Mouse (Mus musculus): Measurements from ENCODE around the gene Mrpl52. TPM values are rescaled to one million over a fixed set of nuclear protein-coding genes. Genes with fewer than 3 reads are reported as not detected.
A peak's percentile ranks its signal among the peaks of the same experiment; 100 is the strongest.

Gene Mrpl52
- polyA plus RNA-seq, 1 experiment from 2014 or later, result 324 TPM

- 18% methylated on average over 3 of the region's 3 CpGs for WGBS
- Histone ChIP-seq H3K4me2 (ENCODE audit: low read length) (no peak overlapping the region), H3K4me1 (replicated peaks; ENCODE audit: control insufficient read depth, insufficient read depth, low read length) (peaks cover 5% of the 10 kb centered on the region; the same call in 1 of the 2 replicates), H3K36me3 (ENCODE audit: control insufficient read depth, insufficient read depth, low read length) (no peaks in the 10 kb centered on the region), H3K27ac (ENCODE audit: low read depth) (peak overlapping the region; percentile 59; the same call in 1 of the 2 replicates), H3K9ac (ENCODE audit: low read length) (no peak overlapping the region), H3K9me3 (ENCODE audit: control insufficient read depth, low read length) (no peaks in the 10 kb centered on the region), H3K27me3 (replicated peaks; ENCODE audit: control insufficient read depth, insufficient read depth, low read length) (no peaks in the 10 kb centered on the region), H3K4me3 (ENCODE audit: low read depth, low read length) (no peak overlapping the region)
- DNase-seq (ENCODE audit: low spot score) (no peak), ATAC-seq (replicated peaks; ENCODE audit: low FRiP score, low TSS enrichment, low read depth) (no peak; the same call in 1 of the 2 replicates)
These were observed 25.0 kb upstream of the Mrpl52 start for GRCm38 (mm10) chr14:54401723-54402122.

- DNase-seq (ENCODE audit: low spot score), result no peak
- ATAC-seq (replicated peaks; ENCODE audit: low FRiP score, low TSS enrichment, low read depth), result no peak
- Histone ChIP-seq H3K27ac (ENCODE audit: low read depth) (no peak overlapping the region), H3K4me3 (ENCODE audit: low read depth, low read length) (peak overlapping the region; percentile 10; the same call in 1 of the 2 replicates), H3K9ac (ENCODE audit: low read length) (no peak overlapping the region), H3K36me3 (ENCODE audit: control insufficient read depth, insufficient read depth, low read length) (no peaks in the 10 kb centered on the region), H3K9me3 (ENCODE audit: control insufficient read depth, low read length) (no peaks in the 10 kb centered on the region), H3K4me2 (ENCODE audit: low read length) (peak overlapping the region; percentile 40), H3K27me3 (replicated peaks; ENCODE audit: control insufficient read depth, insufficient read depth, low read length) (no peaks in the 10 kb centered on the region), H3K4me1 (replicated peaks; ENCODE audit: control insufficient read depth, insufficient read depth, low read length) (peaks cover under 1% of the 10 kb centered on the region)
- WGBS, result 81% methylated on average over 25 of the region's 25 CpGs
These were observed 18.2 kb upstream of the Mrpl52 start for GRCm38 (mm10) chr14:54408336-54409056.

GRCm38 (mm10) chr14:54409057-54409645, 17.6 kb upstream of the Mrpl52 start:
- peak overlapping the region; percentile 40 for H3K4me2 ChIP-seq (ENCODE audit: low read length)
- no peaks in the 10 kb centered on the region for H3K27me3 ChIP-seq (replicated peaks; ENCODE audit: control insufficient read depth, insufficient read depth, low read length)
- no peaks in the 10 kb centered on the region for H3K9me3 ChIP-seq (ENCODE audit: control insufficient read depth, low read length)
- peaks cover 7% of the 10 kb centered on the region for H3K4me1 ChIP-seq (replicated peaks; ENCODE audit: control insufficient read depth, insufficient read depth, low read length)
- no peak overlapping the region for H3K4me3 ChIP-seq (ENCODE audit: low read depth, low read length)
- peak overlapping the region; percentile 90; the same call in 1 of the 2 replicates for H3K27ac ChIP-seq (ENCODE audit: low read depth)
- WGBS, result 71% methylated on average over 7 of the region's 7 CpGs
- H3K9ac ChIP-seq (ENCODE audit: low read length), result peak overlapping the region; percentile 17; the same call in 1 of the 2 replicates
- ATAC-seq (replicated peaks; ENCODE audit: low FRiP score, low TSS enrichment, low read depth), result no peak
- no peak for DNase-seq (ENCODE audit: low spot score)
- no peaks in the 10 kb centered on the region for H3K36me3 ChIP-seq (ENCODE audit: control insufficient read depth, insufficient read depth, low read length)

- Histone ChIP-seq H3K36me3 (ENCODE audit: control insufficient read depth, insufficient read depth, low read length) (no peaks in the 10 kb centered on the region), H3K9me3 (ENCODE audit: control insufficient read depth, low read length) (no peaks in the 10 kb centered on the region), H3K27ac (ENCODE audit: low read depth) (peak overlapping the region; percentile 90), H3K27me3 (replicated peaks; ENCODE audit: control insufficient read depth, insufficient read depth, low read length) (no peaks in the 10 kb centered on the region), H3K4me2 (ENCODE audit: low read length) (peak overlapping the region; percentile 40), H3K9ac (ENCODE audit: low read length) (peak overlapping the region; percentile 17; the same call in 1 of the 2 replicates), H3K4me3 (ENCODE audit: low read depth, low read length) (peak overlapping the region; percentile 10; the same call in 1 of the 2 replicates), H3K4me1 (replicated peaks; ENCODE audit: control insufficient read depth, insufficient read depth, low read length) (peaks cover 15% of the 10 kb centered on the region)
- DNase-seq (ENCODE audit: low spot score) (no peak), ATAC-seq (replicated peaks; ENCODE audit: low FRiP score, low TSS enrichment, low read depth) (peak; percentile 79)
- 36% methylated on average over 17 of the region's 17 CpGs for WGBS
These were observed 16.5 kb upstream of the Mrpl52 start for GRCm38 (mm10) chr14:54409980-54410810.

- H3K27ac ChIP-seq (ENCODE audit: low read depth), result no peak overlapping the region
- H3K9ac ChIP-seq (ENCODE audit: low read length), result no peak overlapping the region
- no peaks in the 10 kb centered on the region for H3K36me3 ChIP-seq (ENCODE audit: control insufficient read depth, insufficient read depth, low read length)
- no peaks in the 10 kb centered on the region for H3K27me3 ChIP-seq (replicated peaks; ENCODE audit: control insufficient read depth, insufficient read depth, low read length)
- peaks cover 18% of the 10 kb centered on the region for H3K4me1 ChIP-seq (replicated peaks; ENCODE audit: control insufficient read depth, insufficient read depth, low read length)
- no peak overlapping the region for H3K4me3 ChIP-seq (ENCODE audit: low read depth, low read length)
- 72% methylated on average over 9 of the region's 9 CpGs for WGBS
- DNase-seq (ENCODE audit: low spot score) (no peak), ATAC-seq (replicated peaks; ENCODE audit: low FRiP score, low TSS enrichment, low read depth) (no peak)
- no peaks in the 10 kb centered on the region for H3K9me3 ChIP-seq (ENCODE audit: control insufficient read depth, low read length)
- H3K4me2 ChIP-seq (ENCODE audit: low read length), result no peak overlapping the region
These were observed 14.6 kb upstream of the Mrpl52 start for GRCm38 (mm10) chr14:54412000-54412576.

GRCm38 (mm10) chr14:54412629-54413170, 14.0 kb upstream of the Mrpl52 start:
- 65% methylated on average over 2 of the region's 2 CpGs for WGBS
- Histone ChIP-seq H3K27ac (ENCODE audit: low read depth) (peak overlapping the region; percentile 22; the same call in 1 of the 2 replicates), H3K9ac (ENCODE audit: low read length) (no peak overlapping the region), H3K27me3 (replicated peaks; ENCODE audit: control insufficient read depth, insufficient read depth, low read length) (no peaks in the 10 kb centered on the region), H3K9me3 (ENCODE audit: control insufficient read depth, low read length) (no peaks in the 10 kb centered on the region), H3K4me3 (ENCODE audit: low read depth, low read length) (no peak overlapping the region), H3K36me3 (ENCODE audit: control insufficient read depth, insufficient read depth, low read length) (no peaks in the 10 kb centered on the region), H3K4me1 (replicated peaks; ENCODE audit: control insufficient read depth, insufficient read depth, low read length) (peaks cover 18% of the 10 kb centered on the region), H3K4me2 (ENCODE audit: low read length) (no peak overlapping the region)
- DNase-seq (ENCODE audit: low spot score), result no peak
- no peak for ATAC-seq (replicated peaks; ENCODE audit: low FRiP score, low TSS enrichment, low read depth)

- no peaks in the 10 kb centered on the region for H3K27me3 ChIP-seq (replicated peaks; ENCODE audit: control insufficient read depth, insufficient read depth, low read length)
- ATAC-seq (replicated peaks; ENCODE audit: low FRiP score, low TSS enrichment, low read depth), result no peak
- H3K4me3 ChIP-seq (ENCODE audit: low read depth, low read length), result peak overlapping the region; percentile 9; the same call in 1 of the 2 replicates
- no peaks in the 10 kb centered on the region for H3K9me3 ChIP-seq (ENCODE audit: control insufficient read depth, low read length)
- DNase-seq (ENCODE audit: low spot score), result no peak
- H3K9ac ChIP-seq (ENCODE audit: low read length), result peak overlapping the region; percentile 27; the same call in 1 of the 2 replicates
- H3K4me1 ChIP-seq (replicated peaks; ENCODE audit: control insufficient read depth, insufficient read depth, low read length), result peaks cover 18% of the 10 kb centered on the region
- WGBS, result 12% methylated on average over 18 of the region's 18 CpGs
- H3K4me2 ChIP-seq (ENCODE audit: low read length), result peak overlapping the region; percentile 42
- no peaks in the 10 kb centered on the region for H3K36me3 ChIP-seq (ENCODE audit: control insufficient read depth, insufficient read depth, low read length)
- H3K27ac ChIP-seq (ENCODE audit: low read depth), result peak overlapping the region; percentile 29
These were observed 12.6 kb upstream of the Mrpl52 start for GRCm38 (mm10) chr14:54413877-54414700.

Measured in intestine, embryonic 14.5 days (tissue).